In genomic region chr16:18895249-18895648, GRCm38 (mm10) we compare ENCODE assay signal across 32 mouse cellular contexts. TPM values are rescaled to one million over a fixed set of nuclear protein-coding genes. Genes with fewer than 3 reads are reported as not detected.
"Had no signal": no experiment of that assay in that cellular context is flagged by ENCODE, and none has a peak within 500 bp of the region (broad histone marks: within the 10 kb centered on the region; RNA-seq: fewer than 3 reads in every experiment).

No protein-coding gene starts in this region.

- H3K4me3 ChIP-seq: heart, embryonic 10.5 days; heart, embryonic 13.5 days; heart, embryonic 15.5 days; hindbrain, embryonic 13.5 days; hindbrain, embryonic 15.5 days; kidney, embryonic 15.5 days; layer of hippocampus, adult 2 months; left cerebral cortex, adult 2 months; limb, embryonic 13.5 days; limb, embryonic 15.5 days; liver, embryonic 12.5 days had no signal

- H3K27ac ChIP-seq: heart, embryonic 10.5 days; heart, embryonic 13.5 days; heart, embryonic 15.5 days; hindbrain, embryonic 13.5 days; hindbrain, embryonic 15.5 days; hindbrain, postnatal 0 days; kidney, embryonic 15.5 days; layer of hippocampus, adult 2 months; left cerebral cortex, adult 2 months; limb, embryonic 15.5 days; liver, embryonic 12.5 days had no signal

- H3K4me2 ChIP-seq: heart, embryonic 13.5 days; heart, embryonic 15.5 days; hindbrain, embryonic 13.5 days; hindbrain, embryonic 15.5 days; kidney, embryonic 15.5 days; limb, embryonic 13.5 days; limb, embryonic 15.5 days; liver, embryonic 12.5 days had no signal

- H3K4me1 ChIP-seq: heart, embryonic 10.5 days; hindbrain, embryonic 15.5 days; kidney, embryonic 15.5 days; limb, embryonic 15.5 days had no signal

- DNase-seq: gastrocnemius, postnatal 14 days; gastrocnemius, postnatal 36 days; heart, adult 18-20 months; heart, postnatal 14 days; heart, postnatal 36 days; kidney, adult 11 months; kidney, adult 2 months; kidney, adult 9 months; kidney, postnatal 10 days; kidney, postnatal 25 days; kidney, postnatal 4 days; left cerebral cortex, postnatal 4 days had no signal

- ATAC-seq: hindbrain, postnatal 0 days; intestine, embryonic 16.5 days; liver, embryonic 12.5 days had no signal

- H3K27me3 ChIP-seq: heart, embryonic 13.5 days; heart, embryonic 15.5 days; hindbrain, embryonic 13.5 days; hindbrain, embryonic 15.5 days; kidney, embryonic 15.5 days; limb, embryonic 13.5 days; limb, embryonic 15.5 days; liver, embryonic 12.5 days had no signal

- H3K9me3 ChIP-seq: heart, embryonic 10.5 days; heart, embryonic 13.5 days; heart, embryonic 15.5 days; hindbrain, embryonic 13.5 days; hindbrain, embryonic 15.5 days; kidney, embryonic 15.5 days; limb, embryonic 13.5 days; limb, embryonic 15.5 days; liver, embryonic 12.5 days had no signal

- H3K9ac ChIP-seq: heart, embryonic 13.5 days; heart, embryonic 15.5 days; hindbrain, embryonic 13.5 days; hindbrain, embryonic 15.5 days; kidney, embryonic 15.5 days; limb, embryonic 13.5 days; limb, embryonic 15.5 days; liver, embryonic 12.5 days had no signal

RNA-seq across cellular contexts. Expression of gene Gm28539, which starts 58.9 kb away (rescaled TPM):
- total RNA-seq: heart, postnatal 14 days; hematopoietic stem cell, adult 5-6 weeks; hindbrain, postnatal 0 days; liver, adult 2 months had no signal
- polyA plus RNA-seq: gonadal fat pad, adult 2 months; heart, embryonic 10.5 days; heart, embryonic 13.5 days; heart, embryonic 15.5 days; heart, postnatal 0 days; hindbrain, embryonic 11.5 days; hindbrain, embryonic 13.5 days; hindbrain, postnatal 0 days; intestine, embryonic 14.5 days; intestine, embryonic 16.5 days; kidney, adult 2 months; kidney, embryonic 15.5 days; limb, embryonic 11.5 days; limb, embryonic 13.5 days; limb, embryonic 15.5 days; liver, embryonic 12.5 days had no signal
